Mouse (Mus musculus) heart, postnatal 10 days (tissue): Measurements from ENCODE around the gene Gstm6. TPM values are rescaled to one million over a fixed set of nuclear protein-coding genes. Genes with fewer than 3 reads are reported as not detected.
A peak's percentile ranks its signal among the peaks of the same experiment; 100 is the strongest.
"Not testable (repeated sequence)": the region's sequence is repeated elsewhere in the genome, so short reads cannot be mapped to it uniquely, and the experiment has no call there.

ENCODE experiments used
- DNase-seq, 2 experiments: peaks; one replicate each; pipeline ENCODE4 v3.0.0; 2021
- intact Hi-C: fragments of 180-260 bp; cut with DNase I; formaldehyde crosslinking; loops from one replicate; pipeline ENCODE4 v1.15.1; 2025
- total RNA-seq, 2 experiments: library from RNA; stranded (reverse); gene quantifications; 2 replicates each; pipeline ENCODE4 v1.2.3; 2021

Gene Gstm6
- total RNA-seq, 2 experiments from 2014 or later: 0.87 to 1.4 TPM

- intact Hi-C loops, DNase-seq: not testable (repeated sequence)
These were observed 5.9 kb upstream of the Gstm6 start for GRCm38 (mm10) chr3:107949461-107949860.

- intact Hi-C loops: no loop called here
- no peak for DNase-seq
These were observed 2.2 kb upstream of the Gstm6 start for GRCm38 (mm10) chr3:107945729-107946128.

- no peak for DNase-seq
- intact Hi-C loops: loop anchor here (5.0 kb wide), 2 partner anchors 41 to 121 kb away; no protein-coding TSS in a partner anchor
These were observed 2.3 kb downstream of the Gstm6 start for GRCm38 (mm10) chr3:107941261-107941660.

- intact Hi-C loops: loop anchor here (5.0 kb wide), 2 partner anchors 42 to 122 kb away; no protein-coding TSS in a partner anchor
- DNase-seq: no peak
These were observed 3.0 kb downstream of the Gstm6 start for GRCm38 (mm10) chr3:107940524-107940923.

- DNase-seq: no peak
- intact Hi-C loops: loop anchor here (5.0 kb wide), 3 partner anchors 42 to 122 kb away; partner anchors contain the start of gene Gstm1
These were observed 3.7 kb downstream of the Gstm6 start for GRCm38 (mm10) chr3:107939830-107940229.

- peak; percentile 82 to 84 for DNase-seq
- intact Hi-C loops: loop anchor here (5.0 kb wide), 1 partner anchor 78 kb away; the partner anchor contains the start of gene Gstm1
These were observed 4.1 kb downstream of the Gstm6 start for GRCm38 (mm10) chr3:107939403-107939802.

- no peak for DNase-seq
- intact Hi-C loops: loop anchor here (5.0 kb wide), 1 partner anchor 81 kb away; the partner anchor contains the start of gene Gstm1
These were observed 7.7 kb downstream of the Gstm6 start for GRCm38 (mm10) chr3:107935888-107936287.

GRCm38 (mm10) chr3:107935268-107935667 lies 8.3 kb downstream of the Gstm6 start:
- intact Hi-C loops: loop anchor here (5.0 kb wide), 1 partner anchor 82 kb away; the partner anchor contains the start of gene Gstm1

GRCm38 (mm10) chr3:107932128-107932527 lies 11.4 kb downstream of the Gstm6 start:
- intact Hi-C loops: loop anchor here (5.0 kb wide), 1 partner anchor 215 kb away; the partner anchor contains the start of gene Gnai3
- DNase-seq: no peak

More at GRCm38 (mm10) chr3:107935268-107935667, 8.3 kb downstream of the Gstm6 start:
- DNase-seq: no peak

- DNase-seq: peak; percentile 99 to 100
- intact Hi-C loops: loop anchor here (5.0 kb wide), 1 partner anchor 216 kb away; the partner anchor contains the start of gene Gnai3
These were observed 11.9 kb downstream of the Gstm6 start, which contains the start of gene Gstm7 for GRCm38 (mm10) chr3:107931670-107932069. TSS of gene Gstm7 (minus strand) at chr3:107931817.

GRCm38 (mm10) chr3:107931134-107931533 lies 12.4 kb downstream of the Gstm6 start:
- DNase-seq: no peak
- intact Hi-C loops: loop anchor here (5.0 kb wide), 1 partner anchor 216 kb away; the partner anchor contains the start of gene Gnai3

- no peak for DNase-seq
- intact Hi-C loops: loop anchor here (5.0 kb wide), 1 partner anchor 218 kb away; the partner anchor contains the start of gene Gnai3
These were observed 13.8 kb downstream of the Gstm6 start for GRCm38 (mm10) chr3:107929731-107930130.

- intact Hi-C loops: no loop called here
- no peak for DNase-seq
These were observed 14.3 kb downstream of the Gstm6 start for GRCm38 (mm10) chr3:107929243-107929642.

GRCm38 (mm10) chr3:107928691-107929090 lies 14.9 kb downstream of the Gstm6 start:
- DNase-seq: no peak
- intact Hi-C loops: no loop called here

GRCm38 (mm10) chr3:107927841-107928240 lies 15.7 kb downstream of the Gstm6 start:
- DNase-seq: no peak
- intact Hi-C loops: no loop called here

- intact Hi-C loops: no loop called here
These were observed 18.2 kb downstream of the Gstm6 start for GRCm38 (mm10) chr3:107925335-107925734.

GRCm38 (mm10) chr3:107920348-107920747 lies 23.2 kb downstream of the Gstm6 start:
- intact Hi-C loops: no loop called here
- DNase-seq: no peak

More at GRCm38 (mm10) chr3:107925335-107925734, 18.2 kb downstream of the Gstm6 start:
- DNase-seq: no peak

- peak; percentile 66 to 77 for DNase-seq
- intact Hi-C loops: loop anchor here (1.0 to 5.0 kb wide), 4 partner anchors 51 to 361 kb away; partner anchors contain the start of genes Ahcyl1 and Ubl4b
These were observed 25.7 kb downstream of the Gstm6 start for GRCm38 (mm10) chr3:107917783-107918408.

GRCm38 (mm10) chr3:107917097-107917496 lies 26.5 kb downstream of the Gstm6 start:
- no peak for DNase-seq
- intact Hi-C loops: loop anchor here (5.0 kb wide), 2 partner anchors 220 to 360 kb away; partner anchors contain the start of genes Ahcyl1 and Ubl4b

- no peak for DNase-seq
- intact Hi-C loops: loop anchor here (5.0 kb wide), 2 partner anchors 219 to 359 kb away; partner anchors contain the start of genes Ahcyl1 and Ubl4b
These were observed 26.9 kb downstream of the Gstm6 start for GRCm38 (mm10) chr3:107916674-107917073.

- no peak for DNase-seq
- intact Hi-C loops: no loop called here
These were observed 37.6 kb downstream of the Gstm6 start for GRCm38 (mm10) chr3:107905942-107906341.
